Mouse (Mus musculus): ENCODE results near the gene Plxna2.
A peak's percentile ranks its signal among the peaks of the same experiment; 100 is the strongest.

The Plxna2 gene

GRCm38 (mm10) chr1:194714138-194715031 lies 96.4 kb downstream of the Plxna2 start:
- no peak for DNase-seq

GRCm38 (mm10) chr1:194717451-194717874 lies 99.4 kb downstream of the Plxna2 start:
- DNase-seq = no peak

- no peak for DNase-seq
These were observed 102.4 kb downstream of the Plxna2 start for GRCm38 (mm10) chr1:194720406-194720805.

- DNase-seq = no peak
These were observed 103.2 kb downstream of the Plxna2 start for GRCm38 (mm10) chr1:194721260-194721659.

- DNase-seq = no peak
These were observed 104.3 kb downstream of the Plxna2 start for GRCm38 (mm10) chr1:194722329-194722728.

GRCm38 (mm10) chr1:194734836-194735235 lies 116.8 kb downstream of the Plxna2 start:
- no peak for DNase-seq

- no peak for DNase-seq
These were observed 121.9 kb downstream of the Plxna2 start for GRCm38 (mm10) chr1:194739894-194740293.

GRCm38 (mm10) chr1:194742901-194743422 lies 124.9 kb downstream of the Plxna2 start:
- DNase-seq = no peak

- no peak for DNase-seq
These were observed 127.3 kb downstream of the Plxna2 start for GRCm38 (mm10) chr1:194745177-194745934.

- DNase-seq = no peak
These were observed 128.6 kb downstream of the Plxna2 start for GRCm38 (mm10) chr1:194746332-194747249.

GRCm38 (mm10) chr1:194747258-194747657 lies 129.2 kb downstream of the Plxna2 start:
- DNase-seq = no peak

GRCm38 (mm10) chr1:194753168-194753567 lies 135.2 kb downstream of the Plxna2 start:
- DNase-seq = peak; percentile 56 to 60

GRCm38 (mm10) chr1:194756001-194756400 lies 138.0 kb downstream of the Plxna2 start:
- no peak for DNase-seq

GRCm38 (mm10) chr1:194756409-194756808 lies 138.4 kb downstream of the Plxna2 start:
- DNase-seq = no peak

- no peak for DNase-seq
These were observed 138.8 kb downstream of the Plxna2 start for GRCm38 (mm10) chr1:194756863-194757262.

- peak; percentile 23 to 32 for DNase-seq
These were observed 143.6 kb downstream of the Plxna2 start for GRCm38 (mm10) chr1:194761432-194762212.

GRCm38 (mm10) chr1:194762896-194763295 lies 144.9 kb downstream of the Plxna2 start:
- no peak for DNase-seq

GRCm38 (mm10) chr1:194764951-194765350 lies 146.9 kb downstream of the Plxna2 start:
- no peak for DNase-seq

- DNase-seq = no peak
These were observed 150.8 kb downstream of the Plxna2 start for GRCm38 (mm10) chr1:194768799-194769198.

- DNase-seq = no peak
These were observed 154.0 kb downstream of the Plxna2 start for GRCm38 (mm10) chr1:194772053-194772452.

- no peak for DNase-seq
These were observed 155.9 kb downstream of the Plxna2 start for GRCm38 (mm10) chr1:194773899-194774298.

GRCm38 (mm10) chr1:194774350-194774749 lies 156.3 kb downstream of the Plxna2 start:
- DNase-seq = no peak
